Mouse (Mus musculus) liver, adult 2 months (tissue): Measurements from ENCODE around the gene Fgf14.

ENCODE experiments used
- CTCF ChIP-seq: fragments of 200-500 bp; IDR thresholded peaks from 2 replicates; pipeline ENCODE4 v1.5.1; 2011; ENCODE audit warnings: low read depth, low read length, control low read depth
- POLR2A ChIP-seq: fragments of 200-500 bp; IDR thresholded peaks from 2 replicates; pipeline ENCODE4 v1.6.1; 2011; ENCODE audit warnings: low read length, control low read depth; ENCODE audit not compliant: insufficient read depth; ENCODE audit errors: extremely low read depth

- no peak for TF ChIP-seq POLR2A
- TF ChIP-seq CTCF = no peak
Measured at GRCm38 (mm10) chr14:124163618-124164185, 513.2 kb downstream of the Fgf14 start.
